Mouse (Mus musculus): ENCODE measurements around the gene Sfr1.

Gene Sfr1

GRCm38 (mm10) chr19:47753921-47754320, 22.4 kb downstream of the Sfr1 start:
- DNase-seq: no peak

GRCm38 (mm10) chr19:47754931-47755330, 23.4 kb downstream of the Sfr1 start:
- DNase-seq: no peak

- no peak for DNase-seq
These were observed 24.1 kb downstream of the Sfr1 start for GRCm38 (mm10) chr19:47755625-47756024.

GRCm38 (mm10) chr19:47777847-47778246, 46.4 kb downstream of the Sfr1 start:
- DNase-seq: no peak

GRCm38 (mm10) chr19:47780145-47780544, 48.7 kb downstream of the Sfr1 start:
- no peak for DNase-seq

GRCm38 (mm10) chr19:47780972-47781371, 49.5 kb downstream of the Sfr1 start:
- DNase-seq: no peak

GRCm38 (mm10) chr19:47783898-47784297, 52.4 kb downstream of the Sfr1 start:
- DNase-seq: no peak

Measured in cerebellum, postnatal 36 days (tissue).